Mouse (Mus musculus): ENCODE data around the gene Gm20509.
"Not testable (repeated sequence)": the region's sequence is repeated elsewhere in the genome, so short reads cannot be mapped to it uniquely, and the experiment has no call there.

GRCm38 (mm10) chr9:73116704-73117103 is 14.4 kb downstream of the Gm20509 start:
- not testable (repeated sequence) for TF ChIP-seq CTCF (IDR thresholded peaks at IDR 0.05; ENCODE audit: control insufficient read depth, insufficient read depth, insufficient replicate concordance, low read depth, low read length); POLR2A (IDR thresholded peaks at IDR 0.05; ENCODE audit: control insufficient read depth, low read depth, low read length)
